Mouse (Mus musculus): ENCODE results near the gene Cypt12. TPM values are rescaled to one million over a fixed set of nuclear protein-coding genes. Genes with fewer than 3 reads are reported as not detected.

The Cypt12 gene
- polyA plus RNA-seq (2014; fragmentation: Illumina TruSeq; extraction: RNeasy Lipid Tissue Mini Kit (QIAGEN cat#74804); ENCODE audit: low read depth, low replicate concordance) = not detected

GRCm38 (mm10) chr3:17948299-17948698 lies at the start of gene Cypt12:
TSS of gene Cypt12 (plus strand) at chr3:17948410.

All from liver, adult 10 weeks (tissue).